Mouse (Mus musculus): Measurements from ENCODE around the gene Lcp1. TPM values are rescaled to one million over a fixed set of nuclear protein-coding genes. Genes with fewer than 3 reads are reported as not detected.
"Not testable (repeated sequence)": the region's sequence is repeated elsewhere in the genome, so short reads cannot be mapped to it uniquely, and the experiment has no call there.

Gene Lcp1
- polyA plus RNA-seq (2016; fragmentation: Nextera tagmentation; extraction: Ambion mirVana) = 20.7 and 25.5 TPM in 2 replicates

DNA sequence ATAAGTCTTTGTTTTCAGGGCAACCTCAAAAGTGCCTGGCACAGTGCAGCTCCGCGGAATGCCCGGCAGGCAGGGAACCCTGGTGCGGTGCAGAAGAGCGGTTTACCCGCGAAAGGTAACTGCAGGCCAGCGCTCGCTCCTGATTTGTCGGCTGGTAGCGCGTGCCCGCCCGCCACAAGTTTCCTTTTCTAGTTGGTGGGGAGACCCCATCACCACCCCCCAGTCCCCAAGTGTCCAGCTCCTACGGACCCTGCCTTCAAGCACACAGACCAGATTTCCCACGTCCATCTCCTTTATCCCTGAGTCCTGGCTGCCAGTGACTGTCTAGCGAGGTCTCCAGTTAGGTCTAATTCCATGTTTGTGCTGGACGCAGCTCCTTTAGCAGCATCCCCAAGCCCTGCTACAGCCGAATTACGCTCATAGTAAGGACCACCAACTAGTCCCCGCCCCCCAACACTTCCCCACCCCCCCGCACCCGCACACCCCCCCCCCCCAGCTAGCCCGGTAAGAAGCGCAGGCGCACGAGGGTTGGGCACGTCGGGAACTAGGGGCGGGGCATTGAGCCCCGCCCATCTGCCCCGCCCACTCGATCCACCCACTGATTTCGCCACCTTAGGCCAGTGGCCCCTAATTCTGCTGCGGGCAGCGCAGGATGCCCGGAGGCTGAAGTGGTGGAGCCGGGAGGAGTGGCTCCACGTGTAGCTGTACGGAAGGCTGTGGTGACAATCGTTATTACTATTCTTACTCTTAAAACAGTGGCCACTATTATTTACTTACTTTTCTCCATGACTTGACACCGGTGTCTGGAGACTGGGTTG lies at the start of gene Lcp1, which contains the start of gene Lrrc63:
Lcp1 (plus strand) TSS at position 601 of the 818 bp plus-strand sequence.
Lrrc63 (minus strand) TSS at position 381 of the 818 bp plus-strand sequence.
- peaks cover 15% of the 10 kb centered on the region for H3K27me3 ChIP-seq (replicated peaks; ENCODE audit: low read depth, poor library complexity, severe bottlenecking)
- peak within 1 kb of the TSS; percentile 66 for H3K4me3 ChIP-seq
- no peaks in the 10 kb centered on the region for H3K36me3 ChIP-seq (replicated peaks)
- H3K27ac ChIP-seq (replicated peaks) = peak within 1 kb of the TSS; percentile 83
- no peaks in the 10 kb centered on the region for H3K9me3 ChIP-seq
- peaks cover 6% of the 10 kb centered on the region; the same call in 1 of the 2 replicates for H3K4me1 ChIP-seq
- peak; percentile 92 for DNase-seq (ENCODE audit: low spot score)
- WGBS = under 1% methylated on average over 42 of the region's 42 CpGs

GRCm38 (mm10) chr14:75102956-75103355 lies 27.9 kb upstream of the Lcp1 start:
- Histone ChIP-seq H3K4me3 (no peak overlapping the region), H3K36me3 (replicated peaks) (no peaks in the 10 kb centered on the region), H3K27ac (replicated peaks) (no peak overlapping the region), H3K27me3 (replicated peaks; ENCODE audit: low read depth, poor library complexity, severe bottlenecking) (no peaks in the 10 kb centered on the region), H3K9me3 (no peaks in the 10 kb centered on the region), H3K4me1 (no peaks in the 10 kb centered on the region; the same call in 1 of the 2 replicates)
- DNase-seq (ENCODE audit: low spot score) = no peak
- 93% methylated on average over 5 of the region's 5 CpGs for WGBS

DNA sequence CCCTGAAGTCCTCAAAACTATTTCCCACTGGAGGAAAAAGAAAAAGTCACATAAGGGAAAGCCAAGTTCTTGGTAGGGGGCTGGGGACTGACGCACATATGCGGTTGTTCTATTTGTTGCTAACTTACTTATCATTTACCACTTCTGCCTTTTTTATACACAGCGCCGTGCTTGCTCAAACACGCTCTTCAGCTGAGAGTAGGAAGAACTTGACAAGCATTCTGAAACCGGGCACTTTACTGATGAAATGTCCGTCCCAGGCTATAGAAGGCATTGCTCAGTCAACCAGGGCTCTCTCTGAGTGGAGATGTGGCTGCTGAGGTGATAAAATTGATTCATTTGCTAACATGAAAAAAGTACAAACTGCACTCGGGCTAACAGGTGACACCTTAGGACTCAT lies 9.2 kb upstream of the Lcp1 start:
- Histone ChIP-seq H3K4me1 (no peaks in the 10 kb centered on the region), H3K27me3 (replicated peaks; ENCODE audit: low read depth, poor library complexity, severe bottlenecking) (no peaks in the 10 kb centered on the region), H3K36me3 (replicated peaks) (no peaks in the 10 kb centered on the region), H3K4me3 (no peak overlapping the region), H3K27ac (replicated peaks) (no peak overlapping the region), H3K9me3 (no peaks in the 10 kb centered on the region)
- DNase-seq (ENCODE audit: low spot score) = no peak
- 89% methylated on average over 8 of the region's 8 CpGs for WGBS

DNA sequence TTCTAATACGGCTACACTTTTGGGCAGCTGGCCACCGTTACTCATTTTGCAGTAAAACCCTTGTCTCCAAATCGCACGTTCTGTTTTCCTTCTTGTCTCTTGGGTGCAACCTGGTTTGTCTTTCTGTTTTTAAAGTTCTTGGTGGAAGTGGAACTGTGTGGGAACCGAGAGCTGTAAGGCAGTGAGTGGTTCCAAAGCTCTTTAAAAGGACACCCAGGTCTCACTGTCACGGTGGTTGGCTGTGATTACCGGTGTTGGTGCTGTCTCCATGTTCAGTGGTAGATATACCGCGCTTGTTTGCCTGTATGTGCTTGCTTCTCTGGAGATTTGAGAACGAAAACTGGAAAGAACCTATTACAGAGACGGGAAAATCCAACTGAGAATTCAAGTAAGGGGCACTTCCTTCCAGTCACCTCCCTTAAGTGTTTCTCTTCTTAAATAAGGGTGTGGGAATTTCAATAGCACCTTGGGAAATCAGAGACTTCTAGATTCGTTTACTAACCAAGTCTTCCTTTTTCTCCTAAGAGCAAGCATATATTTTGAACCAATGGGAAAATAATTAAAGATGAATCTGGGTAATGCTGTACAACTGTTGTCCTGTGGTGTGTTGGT lies 529 bp downstream of the Lcp1 start:
- H3K9me3 ChIP-seq = no peaks in the 10 kb centered on the region
- no peak for DNase-seq (ENCODE audit: low spot score)
- H3K4me3 ChIP-seq = peak overlapping the region; percentile 66
- no peaks in the 10 kb centered on the region for H3K36me3 ChIP-seq (replicated peaks)
- WGBS = 5% methylated on average over 12 of the region's 12 CpGs
- peaks cover 15% of the 10 kb centered on the region for H3K27me3 ChIP-seq (replicated peaks; ENCODE audit: low read depth, poor library complexity, severe bottlenecking)
- H3K27ac ChIP-seq (replicated peaks) = no peak overlapping the region
- H3K4me1 ChIP-seq = peaks cover 6% of the 10 kb centered on the region; the same call in 1 of the 2 replicates

DNA sequence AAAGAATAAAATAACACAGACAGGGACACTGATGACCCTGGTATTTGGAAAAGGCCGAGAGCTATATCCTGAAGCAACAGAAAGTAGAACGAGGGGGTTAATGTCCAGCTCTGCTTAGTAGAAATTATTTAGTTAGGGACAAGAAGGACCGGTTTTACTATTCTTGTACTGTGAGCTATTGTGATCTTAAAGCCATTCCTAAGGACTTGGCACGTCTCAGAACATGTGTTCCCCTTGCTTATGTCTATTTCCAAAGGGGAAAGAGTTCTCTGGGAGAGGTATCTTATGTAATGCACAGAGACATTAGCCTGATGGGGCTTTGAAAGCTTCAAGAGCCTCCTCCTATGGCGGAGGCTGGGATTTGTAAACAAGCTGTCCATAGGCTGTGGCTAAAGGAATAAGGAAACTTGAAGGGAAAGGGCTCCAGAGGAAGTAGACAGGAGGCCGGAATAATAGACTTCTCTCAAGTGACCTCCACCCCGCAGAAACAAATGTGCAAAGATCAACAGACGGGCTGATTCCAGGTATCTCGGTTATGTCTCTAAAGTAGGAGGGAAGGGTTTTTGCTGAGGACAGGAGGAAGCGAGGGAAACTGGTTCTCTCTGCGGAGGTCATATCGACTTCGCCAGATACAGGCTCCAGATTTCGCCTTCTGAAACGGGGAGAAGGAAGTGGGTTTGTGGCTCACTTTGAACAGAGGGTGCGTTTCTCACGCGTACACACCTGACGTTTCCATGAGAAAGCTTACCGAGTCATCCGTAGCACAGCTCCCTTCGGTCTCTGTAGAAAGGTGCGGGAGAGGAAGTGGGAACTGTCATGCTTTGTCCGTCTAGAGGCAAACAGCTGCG lies 5.4 kb downstream of the Lcp1 start:
- Histone ChIP-seq H3K27me3 (replicated peaks; ENCODE audit: low read depth, poor library complexity, severe bottlenecking) (peaks cover 13% of the 10 kb centered on the region), H3K4me3 (no peak overlapping the region), H3K4me1 (no peaks in the 10 kb centered on the region), H3K9me3 (no peaks in the 10 kb centered on the region), H3K27ac (replicated peaks) (no peak overlapping the region), H3K36me3 (replicated peaks) (no peaks in the 10 kb centered on the region)
- 80% methylated on average over 25 of the region's 25 CpGs for WGBS
- no peak for DNase-seq (ENCODE audit: low spot score)

DNA sequence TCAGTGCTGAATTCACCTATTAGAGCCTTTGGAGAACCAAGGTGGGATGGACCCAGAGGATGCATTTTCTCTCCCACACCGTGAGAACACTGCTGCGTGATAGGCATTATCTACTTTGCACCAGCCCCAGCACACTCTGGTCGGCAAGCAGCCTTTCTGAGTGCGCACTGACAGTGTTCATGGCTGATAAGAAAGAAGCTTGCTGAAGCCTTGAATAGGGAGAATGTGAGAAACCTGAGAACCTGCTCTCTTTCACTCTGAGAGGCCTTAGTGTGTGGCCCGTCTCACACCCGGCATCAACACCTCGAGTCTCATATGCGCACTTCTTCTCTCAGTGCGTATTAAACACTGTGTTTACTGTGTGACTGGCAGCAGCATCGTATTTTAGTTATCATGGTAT lies 7.6 kb downstream of the Lcp1 start:
- no peak overlapping the region for H3K27ac ChIP-seq (replicated peaks)
- H3K4me1 ChIP-seq = no peaks in the 10 kb centered on the region
- H3K27me3 ChIP-seq (replicated peaks; ENCODE audit: low read depth, poor library complexity, severe bottlenecking) = no peaks in the 10 kb centered on the region
- WGBS = 82% methylated on average over 10 of the region's 10 CpGs
- DNase-seq (ENCODE audit: low spot score) = no peak
- H3K9me3 ChIP-seq = no peaks in the 10 kb centered on the region
- no peak overlapping the region for H3K4me3 ChIP-seq
- no peaks in the 10 kb centered on the region for H3K36me3 ChIP-seq (replicated peaks)

DNA sequence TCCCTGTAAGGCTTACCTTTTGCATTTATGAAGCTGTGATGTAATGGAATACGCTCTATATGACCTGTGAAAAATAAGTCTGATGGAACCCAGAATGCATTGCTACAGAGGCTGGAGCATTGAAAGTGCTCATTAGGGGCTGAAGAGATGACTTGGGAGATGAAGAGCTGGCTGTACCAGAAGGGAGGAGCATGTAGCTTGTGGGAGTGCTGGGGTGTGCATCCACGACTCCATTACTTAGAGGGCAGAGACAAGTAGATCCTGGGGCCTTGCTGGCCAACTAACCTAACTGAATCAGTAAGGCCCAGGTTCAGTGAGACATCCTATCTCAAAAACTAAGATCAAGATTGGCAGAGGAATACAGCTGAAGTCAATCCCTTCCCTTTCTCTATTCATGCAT lies 8.3 kb downstream of the Lcp1 start:
- no peak for DNase-seq (ENCODE audit: low spot score)
- H3K4me3 ChIP-seq = no peak overlapping the region
- 85% methylated on average over 2 of the region's 2 CpGs for WGBS
- no peaks in the 10 kb centered on the region for H3K36me3 ChIP-seq (replicated peaks)
- no peaks in the 10 kb centered on the region for H3K9me3 ChIP-seq
- H3K4me1 ChIP-seq = no peaks in the 10 kb centered on the region
- H3K27ac ChIP-seq (replicated peaks) = no peak overlapping the region
- H3K27me3 ChIP-seq (replicated peaks; ENCODE audit: low read depth, poor library complexity, severe bottlenecking) = no peaks in the 10 kb centered on the region

DNA sequence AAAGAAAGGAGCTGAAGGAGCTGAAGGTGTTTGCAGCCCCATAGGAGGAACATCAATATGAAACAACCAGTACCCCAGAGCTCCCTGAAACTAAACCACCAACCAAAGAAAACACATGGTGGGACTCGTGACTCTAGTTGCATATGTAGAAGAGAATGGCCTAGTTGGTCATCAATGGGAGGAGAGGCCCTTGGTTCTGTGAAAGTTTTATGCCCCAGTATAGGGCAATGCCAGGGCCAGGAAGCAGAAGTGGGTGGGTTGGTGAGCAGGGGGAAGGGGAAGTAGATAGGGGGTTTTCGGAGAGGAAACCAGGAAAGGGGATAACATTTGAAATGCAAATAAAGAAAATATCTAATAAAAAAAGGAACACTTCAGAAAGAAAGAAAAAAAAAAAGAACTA lies 16.8 kb downstream of the Lcp1 start:
- H3K4me3 ChIP-seq; H3K27ac ChIP-seq (replicated peaks); H3K27me3 ChIP-seq (replicated peaks; ENCODE audit: low read depth, poor library complexity, severe bottlenecking); H3K36me3 ChIP-seq (replicated peaks); H3K4me1 ChIP-seq; DNase-seq (ENCODE audit: low spot score); H3K9me3 ChIP-seq: not testable (repeated sequence)
- WGBS = 87% methylated on average over 2 of the region's 2 CpGs

- Histone ChIP-seq H3K27me3 (replicated peaks; ENCODE audit: low read depth, poor library complexity, severe bottlenecking) (no peaks in the 10 kb centered on the region), H3K36me3 (replicated peaks) (no peaks in the 10 kb centered on the region), H3K4me1 (no peaks in the 10 kb centered on the region), H3K9me3 (no peaks in the 10 kb centered on the region), H3K27ac (replicated peaks) (no peak overlapping the region), H3K4me3 (no peak overlapping the region)
- no peak for DNase-seq (ENCODE audit: low spot score)
- 88% methylated on average over 9 of the region's 9 CpGs for WGBS
Observed at GRCm38 (mm10) chr14:75148229-75148628, 17.3 kb downstream of the Lcp1 start.

DNA sequence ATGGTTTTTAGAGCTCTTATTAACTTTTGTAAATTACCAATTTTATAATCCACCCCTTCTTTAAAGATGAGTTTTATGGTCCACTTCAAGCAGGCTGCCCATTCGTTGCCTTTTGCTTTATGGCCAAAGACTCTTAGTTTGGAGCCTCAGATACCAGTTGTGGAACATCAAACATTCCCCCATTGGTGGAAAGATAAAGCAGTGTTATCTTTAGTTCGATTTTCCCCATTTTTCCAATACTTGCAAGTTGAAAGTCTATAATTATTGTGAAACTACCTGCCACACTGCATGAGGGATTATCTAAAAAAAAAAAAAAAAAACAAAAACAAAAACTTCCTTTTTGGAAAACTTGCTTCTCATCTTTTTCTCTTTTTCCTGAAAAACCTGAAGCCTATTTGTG lies 19.8 kb downstream of the Lcp1 start:
- Histone ChIP-seq H3K4me1 (no peaks in the 10 kb centered on the region), H3K27ac (replicated peaks) (no peak overlapping the region), H3K27me3 (replicated peaks; ENCODE audit: low read depth, poor library complexity, severe bottlenecking) (no peaks in the 10 kb centered on the region), H3K9me3 (no peaks in the 10 kb centered on the region), H3K36me3 (replicated peaks) (no peaks in the 10 kb centered on the region), H3K4me3 (no peak overlapping the region)
- no peak for DNase-seq (ENCODE audit: low spot score)
- WGBS = 83% methylated on average over 2 of the region's 2 CpGs

GRCm38 (mm10) chr14:75151146-75151545 lies 20.2 kb downstream of the Lcp1 start:
- H3K27ac ChIP-seq (replicated peaks) = no peak overlapping the region
- H3K36me3 ChIP-seq (replicated peaks) = no peaks in the 10 kb centered on the region
- no peaks in the 10 kb centered on the region for H3K27me3 ChIP-seq (replicated peaks; ENCODE audit: low read depth, poor library complexity, severe bottlenecking)
- DNase-seq (ENCODE audit: low spot score) = no peak
- no peak overlapping the region for H3K4me3 ChIP-seq
- no peaks in the 10 kb centered on the region for H3K4me1 ChIP-seq
- no peaks in the 10 kb centered on the region for H3K9me3 ChIP-seq
- WGBS = 77% methylated on average over 3 of the region's 3 CpGs

DNA sequence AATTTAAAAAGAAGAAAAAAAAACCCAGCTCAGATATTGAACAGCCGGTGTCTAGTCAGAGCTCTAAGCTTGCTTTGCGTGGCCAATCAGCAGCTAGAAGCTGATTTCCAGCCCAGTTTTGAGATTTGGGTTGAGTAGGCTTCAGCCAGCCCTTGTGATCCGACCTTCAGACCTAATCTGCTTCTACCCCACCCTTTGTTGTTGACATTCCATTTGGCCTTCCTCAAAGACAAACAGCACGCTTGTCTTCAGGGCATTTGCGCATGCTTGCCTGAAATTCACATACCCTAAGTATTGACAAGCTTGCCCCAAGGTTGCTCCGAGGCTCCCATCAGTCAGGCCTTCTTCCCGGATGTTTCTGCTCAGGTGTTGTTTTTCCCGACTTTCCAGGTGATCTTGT lies 23.6 kb downstream of the Lcp1 start:
- 83% methylated on average over 8 of the region's 8 CpGs for WGBS
- no peaks in the 10 kb centered on the region for H3K27me3 ChIP-seq (replicated peaks; ENCODE audit: low read depth, poor library complexity, severe bottlenecking)
- no peaks in the 10 kb centered on the region for H3K9me3 ChIP-seq
- H3K4me3 ChIP-seq = no peak overlapping the region
- DNase-seq (ENCODE audit: low spot score) = no peak
- no peak overlapping the region for H3K27ac ChIP-seq (replicated peaks)
- no peaks in the 10 kb centered on the region for H3K36me3 ChIP-seq (replicated peaks)
- H3K4me1 ChIP-seq = no peaks in the 10 kb centered on the region

Measured in embryonic facial prominence, embryonic 10.5 days (tissue).